Mouse (Mus musculus): ENCODE data around the gene Cd59b. TPM values are rescaled to one million over a fixed set of nuclear protein-coding genes. Genes with fewer than 3 reads are reported as not detected.
"Not testable (repeated sequence)": the region's sequence is repeated elsewhere in the genome, so short reads cannot be mapped to it uniquely, and the experiment has no call there.

Cd59b gene
- polyA plus RNA-seq, 1 experiment: 2.4 TPM

- H3K27ac ChIP-seq (ENCODE audit: control insufficient read depth, insufficient read depth, low read length): no peak overlapping the region
- no peaks in the 10 kb centered on the region for H3K27me3 ChIP-seq (ENCODE audit: control insufficient read depth, insufficient read depth, low read length)
- H3K36me3 ChIP-seq (ENCODE audit: control insufficient read depth, insufficient read depth, low read length): no peaks in the 10 kb centered on the region
- DNase-seq: no peak
- no peak overlapping the region for H3K4me3 ChIP-seq (ENCODE audit: control insufficient read depth, insufficient read depth, low read length)
- TF ChIP-seq CTCF (IDR thresholded peaks at IDR 0.05; ENCODE audit: borderline replicate concordance, control insufficient read depth, extremely low read depth, insufficient read depth, low read length, poor library complexity): no peak
- TF ChIP-seq POLR2A (IDR thresholded peaks at IDR 0.05; ENCODE audit: control insufficient read depth, extremely low read depth, insufficient read depth, low read length, poor library complexity): no peak
- no peaks in the 10 kb centered on the region for H3K4me1 ChIP-seq (replicated peaks; ENCODE audit: control insufficient read depth, insufficient read depth, low read length)
Observed at GRCm38 (mm10) chr2:104082474-104082873, 12.8 kb downstream of the Cd59b start.

GRCm38 (mm10) chr2:104084027-104084426 lies 14.4 kb downstream of the Cd59b start:
- not testable (repeated sequence) for H3K4me3 ChIP-seq (ENCODE audit: control insufficient read depth, insufficient read depth, low read length); H3K27me3 ChIP-seq (ENCODE audit: control insufficient read depth, insufficient read depth, low read length); H3K27ac ChIP-seq (ENCODE audit: control insufficient read depth, insufficient read depth, low read length); DNase-seq; H3K36me3 ChIP-seq (ENCODE audit: control insufficient read depth, insufficient read depth, low read length); H3K4me1 ChIP-seq (replicated peaks; ENCODE audit: control insufficient read depth, insufficient read depth, low read length)

DNA sequence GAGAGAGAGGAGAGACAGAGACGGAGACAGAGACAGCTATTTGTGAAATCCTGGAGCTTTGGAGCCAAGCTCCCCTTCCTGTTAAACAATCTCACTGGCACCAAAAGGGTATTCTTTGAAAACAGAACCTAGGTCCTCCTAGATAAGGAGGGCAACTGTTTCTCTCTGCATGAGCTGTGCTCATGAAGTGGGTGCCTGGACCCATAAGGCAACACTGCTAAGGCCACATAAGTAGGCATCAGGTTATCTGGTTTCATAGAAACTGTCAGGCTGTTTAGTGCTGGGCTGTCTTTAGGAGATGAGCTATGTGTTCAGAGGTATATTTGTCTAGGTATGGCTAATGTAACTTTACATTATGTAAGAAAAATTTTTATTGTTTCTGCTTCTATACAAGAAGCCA lies 17.9 kb downstream of the Cd59b start:
- DNase-seq; H3K4me3 ChIP-seq (ENCODE audit: control insufficient read depth, insufficient read depth, low read length); H3K4me1 ChIP-seq (replicated peaks; ENCODE audit: control insufficient read depth, insufficient read depth, low read length); H3K27ac ChIP-seq (ENCODE audit: control insufficient read depth, insufficient read depth, low read length); H3K36me3 ChIP-seq (ENCODE audit: control insufficient read depth, insufficient read depth, low read length); H3K27me3 ChIP-seq (ENCODE audit: control insufficient read depth, insufficient read depth, low read length): not testable (repeated sequence)
- 90% methylated on average over 1 of the region's 1 CpGs for WGBS

DNA sequence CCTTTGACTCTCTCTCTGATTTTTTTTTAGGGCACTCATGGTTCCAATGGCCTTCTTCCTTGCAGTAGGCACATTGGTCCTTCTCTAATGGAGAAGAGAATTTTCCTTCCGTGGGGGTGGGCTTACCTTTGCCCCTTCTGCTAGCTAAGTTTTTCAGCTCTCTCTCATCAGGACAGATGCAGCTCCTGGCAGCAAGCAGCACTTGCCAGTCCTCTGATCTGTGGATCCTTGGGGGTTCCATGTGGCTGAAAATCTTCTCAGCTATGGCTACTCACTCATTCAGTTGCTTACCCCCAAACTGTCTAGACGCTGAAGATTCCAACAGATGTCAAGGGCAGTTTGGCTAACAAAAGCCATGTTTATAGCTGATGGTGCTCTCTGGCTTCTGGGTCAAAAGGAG lies 23.7 kb downstream of the Cd59b start:
- TF ChIP-seq POLR2A (IDR thresholded peaks at IDR 0.05; ENCODE audit: control insufficient read depth, extremely low read depth, insufficient read depth, low read length, poor library complexity) (no peak), CTCF (IDR thresholded peaks at IDR 0.05; ENCODE audit: borderline replicate concordance, control insufficient read depth, extremely low read depth, insufficient read depth, low read length, poor library complexity) (no peak)
- no peak for DNase-seq
- no peaks in the 10 kb centered on the region for H3K36me3 ChIP-seq (ENCODE audit: control insufficient read depth, insufficient read depth, low read length)
- WGBS: 89% methylated on average over 2 of the region's 2 CpGs
- H3K27me3 ChIP-seq (ENCODE audit: control insufficient read depth, insufficient read depth, low read length): no peaks in the 10 kb centered on the region
- peaks cover 8% of the 10 kb centered on the region; the same call in 1 of the 2 replicates for H3K4me1 ChIP-seq (replicated peaks; ENCODE audit: control insufficient read depth, insufficient read depth, low read length)
- no peak overlapping the region for H3K4me3 ChIP-seq (ENCODE audit: control insufficient read depth, insufficient read depth, low read length)
- H3K27ac ChIP-seq (ENCODE audit: control insufficient read depth, insufficient read depth, low read length): no peak overlapping the region

DNA sequence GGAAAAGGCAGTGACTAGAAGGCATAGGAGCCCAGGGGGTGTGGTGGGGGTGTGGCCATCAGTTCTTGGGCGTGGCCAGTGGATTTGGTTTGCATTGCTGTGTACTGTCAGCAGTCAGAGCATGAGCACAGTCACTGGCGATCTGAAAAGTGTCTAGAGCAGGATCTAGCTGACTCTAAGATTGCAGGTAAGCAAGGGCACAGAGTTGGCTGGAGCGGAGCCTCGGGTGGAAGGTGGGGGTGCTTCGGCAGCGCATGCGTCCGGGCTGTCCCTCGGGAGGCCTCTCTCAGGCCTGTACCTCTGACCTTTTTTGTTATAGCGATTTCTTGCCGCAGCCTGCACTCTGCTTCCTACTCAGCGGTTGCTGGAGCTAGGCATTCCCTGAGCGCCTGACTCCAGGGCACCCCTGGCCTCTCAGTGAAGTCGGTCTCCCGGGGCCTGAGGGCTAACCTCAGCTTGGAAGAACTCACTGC lies 26.1 kb downstream of the Cd59b start, which contains the start of gene Cd59a:
Gene Cd59a (plus strand): TSS at position 61 of the 473 bp plus-strand sequence.
- Histone ChIP-seq H3K36me3 (ENCODE audit: control insufficient read depth, insufficient read depth, low read length) (no peaks in the 10 kb centered on the region), H3K27ac (ENCODE audit: control insufficient read depth, insufficient read depth, low read length) (no peak within 1 kb of the TSS), H3K4me3 (ENCODE audit: control insufficient read depth, insufficient read depth, low read length) (peak within 1 kb of the TSS; percentile 21), H3K4me1 (replicated peaks; ENCODE audit: control insufficient read depth, insufficient read depth, low read length) (peaks cover 8% of the 10 kb centered on the region; the same call in 1 of the 2 replicates), H3K27me3 (ENCODE audit: control insufficient read depth, insufficient read depth, low read length) (no peaks in the 10 kb centered on the region)
- 9% methylated on average over 15 of the region's 15 CpGs for WGBS
- TF ChIP-seq CTCF (IDR thresholded peaks at IDR 0.05; ENCODE audit: borderline replicate concordance, control insufficient read depth, extremely low read depth, insufficient read depth, low read length, poor library complexity) (no peak), POLR2A (IDR thresholded peaks at IDR 0.05; ENCODE audit: control insufficient read depth, extremely low read depth, insufficient read depth, low read length, poor library complexity) (no peak)
- peak; percentile 22 for DNase-seq

- Histone ChIP-seq H3K27ac (ENCODE audit: control insufficient read depth, insufficient read depth, low read length) (no peak overlapping the region), H3K4me3 (ENCODE audit: control insufficient read depth, insufficient read depth, low read length) (no peak overlapping the region; the same call in 1 of the 2 replicates), H3K36me3 (ENCODE audit: control insufficient read depth, insufficient read depth, low read length) (no peaks in the 10 kb centered on the region), H3K27me3 (ENCODE audit: control insufficient read depth, insufficient read depth, low read length) (no peaks in the 10 kb centered on the region), H3K4me1 (replicated peaks; ENCODE audit: control insufficient read depth, insufficient read depth, low read length) (peaks cover 8% of the 10 kb centered on the region; the same call in 1 of the 2 replicates)
- TF ChIP-seq CTCF (IDR thresholded peaks at IDR 0.05; ENCODE audit: borderline replicate concordance, control insufficient read depth, extremely low read depth, insufficient read depth, low read length, poor library complexity): no peak
- no peak for TF ChIP-seq POLR2A (IDR thresholded peaks at IDR 0.05; ENCODE audit: control insufficient read depth, extremely low read depth, insufficient read depth, low read length, poor library complexity)
- 71% methylated on average over 10 of the region's 10 CpGs for WGBS
- DNase-seq: no peak
Observed at GRCm38 (mm10) chr2:104096256-104096655, 26.6 kb downstream of the Cd59b start.

DNA sequence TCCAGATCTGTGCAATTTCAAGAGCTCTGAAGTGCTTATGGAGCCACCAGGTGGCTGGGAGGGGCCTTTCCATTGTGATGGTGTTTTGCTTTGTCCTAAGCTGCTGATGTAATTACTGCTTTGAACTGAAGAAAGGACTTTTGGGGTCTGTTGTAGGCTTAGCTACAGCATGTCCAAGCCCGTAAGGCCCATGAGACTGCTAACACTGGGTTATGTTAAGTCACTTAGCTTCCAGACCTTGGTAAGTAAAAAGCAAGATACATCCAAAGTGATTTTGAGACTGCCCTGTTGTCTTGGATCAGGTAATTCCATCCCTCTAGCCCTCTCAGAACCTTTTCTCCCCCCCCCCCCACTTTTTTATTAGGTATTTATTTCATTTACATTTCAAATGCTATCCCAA lies 27.1 kb downstream of the Cd59b start:
- H3K27ac ChIP-seq (ENCODE audit: control insufficient read depth, insufficient read depth, low read length); H3K36me3 ChIP-seq (ENCODE audit: control insufficient read depth, insufficient read depth, low read length); DNase-seq; H3K27me3 ChIP-seq (ENCODE audit: control insufficient read depth, insufficient read depth, low read length); H3K4me3 ChIP-seq (ENCODE audit: control insufficient read depth, insufficient read depth, low read length); H3K4me1 ChIP-seq (replicated peaks; ENCODE audit: control insufficient read depth, insufficient read depth, low read length): not testable (repeated sequence)
- 97% methylated on average over 1 of the region's 1 CpGs for WGBS

DNA sequence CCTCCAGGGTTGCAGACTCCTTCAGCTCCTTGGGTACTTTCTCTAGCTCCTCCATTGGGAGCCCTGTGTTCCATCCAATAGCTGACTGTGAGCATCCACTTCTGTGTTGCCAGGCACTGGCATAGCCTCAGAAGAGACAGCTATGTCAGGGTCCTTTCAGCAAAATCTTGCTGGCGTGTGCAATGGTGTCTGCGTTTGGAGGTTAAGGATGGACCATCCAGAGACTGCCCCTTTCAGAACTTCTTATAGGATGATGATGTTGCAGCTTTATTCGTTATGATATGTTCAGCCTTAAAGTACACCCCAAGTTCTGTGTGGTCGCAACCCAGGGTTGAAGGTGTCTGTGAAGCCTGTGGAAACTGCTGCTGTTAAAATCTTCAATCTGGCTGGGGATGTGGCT lies 27.7 kb downstream of the Cd59b start:
- H3K27me3 ChIP-seq (ENCODE audit: control insufficient read depth, insufficient read depth, low read length); DNase-seq; H3K27ac ChIP-seq (ENCODE audit: control insufficient read depth, insufficient read depth, low read length); H3K36me3 ChIP-seq (ENCODE audit: control insufficient read depth, insufficient read depth, low read length); H3K4me3 ChIP-seq (ENCODE audit: control insufficient read depth, insufficient read depth, low read length); H3K4me1 ChIP-seq (replicated peaks; ENCODE audit: control insufficient read depth, insufficient read depth, low read length): not testable (repeated sequence)
- 98% methylated on average over 4 of the region's 4 CpGs for WGBS
